Comparison of ENCODE assay signal across 17 mouse cellular contexts in genomic region chr2:79120610-79121345, GRCm38 (mm10).
DNase-seq lines count a peak whose midpoint lies in the region; ATAC-seq and TF ChIP-seq lines count a peak whose summit lies in the region.
"Had no signal": no experiment of that assay in that cellular context is flagged by ENCODE, and none has a peak within 500 bp of the region (broad histone marks: within the 10 kb centered on the region; RNA-seq: fewer than 3 reads in every experiment).

No protein-coding gene starts in this region.

- TF ChIP-seq CTCF in spleen, adult 2 months (IDR thresholded peaks at IDR 0.05; ENCODE audit: extremely low read depth, insufficient read depth, insufficient read length, insufficient replicate concordance), result no peak
- TF ChIP-seq CTCF in liver, embryonic 14.5 days (IDR thresholded peaks at IDR 0.05; ENCODE audit: low read depth), result no peak
- TF ChIP-seq CTCF in cerebellum, adult 2 months (IDR thresholded peaks at IDR 0.05; ENCODE audit: borderline replicate concordance, insufficient read depth, low read depth, low read length), result no peak

- H3K4me1 ChIP-seq in spleen, adult 2 months (ENCODE audit: control insufficient read depth, insufficient read depth, insufficient read length), result peaks cover 4% of the 10 kb centered on the region; the same call in 1 of the 2 replicates
- peaks cover 17 to 21% of the 10 kb centered on the region in 2 experiments for H3K4me1 ChIP-seq in liver, embryonic 14.5 days (replicated peaks; ENCODE audit: control insufficient read depth in 2 of 2, insufficient read depth in 2 of 2, low read length in 1 of 2)
- H3K4me1 ChIP-seq in cerebellum, adult 2 months (ENCODE audit: control insufficient read depth, insufficient read depth, low read length), result no peaks in the 10 kb centered on the region

- peak overlapping the region; percentile 72 for H3K27ac ChIP-seq in spleen, adult 2 months (ENCODE audit: insufficient read depth, low read length)
- peak overlapping the region; percentile 75 for H3K27ac ChIP-seq in liver, embryonic 14.5 days
- H3K27ac ChIP-seq in cerebellum, adult 2 months (ENCODE audit: insufficient read depth, low read length), result no peak overlapping the region

- 43% methylated on average over 6 of the region's 6 CpGs for WGBS in spleen, adult 2 months
- 36% methylated on average over 6 of the region's 6 CpGs for WGBS in liver, embryonic 14.5 days (ENCODE audit: insufficient replicate concordance)
- 91% methylated on average over 6 of the region's 6 CpGs for WGBS in cerebellum, adult 2 months

- peak; percentile 92 for ATAC-seq in liver, embryonic 14.5 days (ENCODE audit: insufficient read depth)
- ATAC-seq: forebrain, embryonic 16.5 days; midbrain, embryonic 16.5 days had no signal

- no peaks in the 10 kb centered on the region for H3K36me3 ChIP-seq in spleen, adult 2 months (ENCODE audit: control insufficient read depth, insufficient read depth, low read length)
- no peaks in the 10 kb centered on the region for H3K36me3 ChIP-seq in liver, embryonic 14.5 days (replicated peaks; ENCODE audit: control insufficient read depth, insufficient read depth, low read depth)
- H3K36me3 ChIP-seq in splenic B cell, adult 2 months (ENCODE audit: control insufficient read depth, insufficient read depth, low read length, poor library complexity, severe bottlenecking), result no peaks in the 10 kb centered on the region

- TF ChIP-seq POLR2A in spleen, adult 2 months (IDR thresholded peaks at IDR 0.05; ENCODE audit: low read depth, low read length), result no peak
- TF ChIP-seq POLR2A in cerebellum, adult 2 months (IDR thresholded peaks at IDR 0.05; ENCODE audit: borderline replicate concordance, insufficient read depth, low read length), result no peak

- H3K9me3 ChIP-seq in liver, embryonic 14.5 days (ENCODE audit: control insufficient read depth, low read length), result no peaks in the 10 kb centered on the region

- peak overlapping the region; percentile 44 for H3K9ac ChIP-seq in liver, embryonic 14.5 days (replicated peaks)
- H3K9ac ChIP-seq: lung, embryonic 14.5 days had no signal

- TF ChIP-seq EP300 in liver, embryonic 14.5 days (IDR thresholded peaks at IDR 0.05; ENCODE audit: low read depth), result peak; percentile 86

- DNase-seq in spleen, adult 2 months (ENCODE audit: low read depth in 1 of 2, low spot score in 2 of 2), result peak in 1 of 2 experiments; percentile 48
- no peak for DNase-seq in spleen, postnatal 10 days (ENCODE audit: low spot score in 2 of 2)
- peak; percentile 65 for DNase-seq in c-Kit-positive CD71-positive TER-119-negative erythroid progenitor cells, embryonic 14.5 days (ENCODE audit: low read depth)
- DNase-seq in liver, embryonic 14.5 days (ENCODE audit: low read depth in 3 of 3, low spot score in 3 of 3), result peak; percentile 66 to 71 (median 71)
- DNase-seq in splenic B cell, adult 2 months (ENCODE audit: low read depth, low spot score), result peak; percentile 45
- DNase-seq in urinary bladder, postnatal 36 days (ENCODE audit: low spot score in 2 of 2), result no peak
- DNase-seq in cerebellum, adult 2 months, result no peak
- no peak for DNase-seq in kidney, postnatal 10 days
- DNase-seq: adrenal gland, postnatal 36 days; cerebellum, adult 8-10 months; gastrocnemius, postnatal 36 days; heart, postnatal 36 days; kidney, adult 11 months; lung, embryonic 14.5 days; right cerebral cortex, postnatal 14 days had no signal

- H3K4me3 ChIP-seq in spleen, adult 2 months (ENCODE audit: extremely low read depth, insufficient read depth, insufficient read length), result no peak overlapping the region; the same call in 1 of the 2 replicates
- H3K4me3 ChIP-seq in liver, embryonic 14.5 days (ENCODE audit: insufficient read depth in 1 of 2, low read depth in 2 of 2, low read length in 2 of 2), result peak overlapping the region in 1 of 2 experiments; percentile 20; a peak in 2 of 4 replicates
- no peak overlapping the region for H3K4me3 ChIP-seq in cerebellum, adult 2 months (replicated peaks; ENCODE audit: insufficient read depth, low read depth, low read length)

- H3K4me2 ChIP-seq in liver, embryonic 14.5 days (ENCODE audit: low read depth), result peak overlapping the region; percentile 67
- H3K4me2 ChIP-seq: lung, embryonic 14.5 days had no signal

- H3K27me3 ChIP-seq in spleen, adult 2 months (ENCODE audit: control insufficient read depth, insufficient read depth, low read length), result no peaks in the 10 kb centered on the region
- no peaks in the 10 kb centered on the region for H3K27me3 ChIP-seq in liver, embryonic 14.5 days (ENCODE audit: control insufficient read depth, insufficient read depth, low read length)
- H3K27me3 ChIP-seq in splenic B cell, adult 2 months (ENCODE audit: control insufficient read depth, insufficient read depth, low read length, poor library complexity, severe bottlenecking), result no peaks in the 10 kb centered on the region
- no peaks in the 10 kb centered on the region for H3K27me3 ChIP-seq in cerebellum, adult 2 months (ENCODE audit: control insufficient read depth, insufficient read depth, low read length)

Comparison
In these comparisons a context has a peak if more than half of its experiments do, and no peak if none do; other contexts are left out.
1. DNase-seq: peak in c-Kit-positive CD71-positive TER-119-negative erythroid progenitor cells, embryonic 14.5 days (single experiment), liver, embryonic 14.5 days (3 of 3) and splenic B cell, adult 2 months (single experiment); none in spleen, postnatal 10 days (0 of 2), urinary bladder, postnatal 36 days (0 of 2), cerebellum, adult 2 months (0 of 2) and kidney, postnatal 10 days (single experiment).